Mouse (Mus musculus) CD4-positive, CD25-positive, alpha-beta regulatory T cell, adult 4 months (primary cell): ENCODE data around the gene Mettl9. TPM values are rescaled to one million over a fixed set of nuclear protein-coding genes. Genes with fewer than 3 reads are reported as not detected.
A peak's percentile ranks its signal among the peaks of the same experiment; 100 is the strongest.

Source experiments
- ATAC-seq: one replicate; pipeline ENCODE4 v1.8.0; 2017
- polyA plus RNA-seq, 2 experiments: library from polyadenylated mRNA; unstranded; fragments of 100-300 nt; shearing (Covaris generic); gene quantifications; one replicate each; pipeline ENCODE4 v1.2.1; 2017

Mettl9 gene
- polyA plus RNA-seq, 2 experiments from 2014 or later: 3.6 to 4.6 TPM

GRCm38 (mm10) chr7:121044251-121044650 is 10.0 kb downstream of the Mettl9 start:
- no peak for ATAC-seq

GRCm38 (mm10) chr7:121045671-121046453 is 11.6 kb downstream of the Mettl9 start:
- ATAC-seq: no peak

GRCm38 (mm10) chr7:121047624-121048023 is 13.4 kb downstream of the Mettl9 start:
- no peak for ATAC-seq

GRCm38 (mm10) chr7:121053071-121053470 is 18.8 kb downstream of the Mettl9 start:
- ATAC-seq: no peak

- peak; percentile 72 for ATAC-seq
These were observed 25.4 kb downstream of the Mettl9 start for GRCm38 (mm10) chr7:121059477-121060218.

DNA sequence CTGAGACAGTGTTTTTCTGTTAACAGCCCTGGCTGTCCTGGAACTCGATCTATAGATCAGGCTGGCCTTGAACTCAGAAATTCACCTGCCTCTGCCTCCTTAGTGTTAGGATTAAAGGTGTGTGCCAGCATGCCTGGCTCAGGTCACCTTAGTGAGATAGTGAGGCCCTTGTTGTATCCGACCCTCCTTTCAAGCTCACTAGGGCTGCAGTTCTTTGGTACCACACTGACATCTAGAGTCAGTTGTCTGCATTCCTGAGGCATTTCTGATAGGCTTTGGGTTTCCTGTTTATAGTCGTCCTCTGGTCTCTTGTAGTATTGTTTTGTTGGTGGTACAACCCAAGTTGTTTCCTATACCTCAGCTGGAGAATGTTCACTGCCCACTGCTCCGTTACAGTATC is 30.1 kb downstream of the Mettl9 start:
- peak; percentile 57 for ATAC-seq

- no peak for ATAC-seq
These were observed 37.0 kb downstream of the Mettl9 start for GRCm38 (mm10) chr7:121071276-121071675.

- ATAC-seq: no peak
These were observed 38.3 kb downstream of the Mettl9 start for GRCm38 (mm10) chr7:121072506-121072905.

- ATAC-seq: no peak
These were observed 40.0 kb downstream of the Mettl9 start, which contains the start of gene Igsf6 for GRCm38 (mm10) chr7:121074281-121074680. Gene Igsf6 (minus strand): TSS chr7:121074572.

- no peak for ATAC-seq
These were observed 40.7 kb downstream of the Mettl9 start for GRCm38 (mm10) chr7:121074801-121075400.

GRCm38 (mm10) chr7:121075416-121075815 is 41.2 kb downstream of the Mettl9 start:
- no peak for ATAC-seq

GRCm38 (mm10) chr7:121077311-121077710 is 43.1 kb downstream of the Mettl9 start:
- ATAC-seq: no peak

DNA sequence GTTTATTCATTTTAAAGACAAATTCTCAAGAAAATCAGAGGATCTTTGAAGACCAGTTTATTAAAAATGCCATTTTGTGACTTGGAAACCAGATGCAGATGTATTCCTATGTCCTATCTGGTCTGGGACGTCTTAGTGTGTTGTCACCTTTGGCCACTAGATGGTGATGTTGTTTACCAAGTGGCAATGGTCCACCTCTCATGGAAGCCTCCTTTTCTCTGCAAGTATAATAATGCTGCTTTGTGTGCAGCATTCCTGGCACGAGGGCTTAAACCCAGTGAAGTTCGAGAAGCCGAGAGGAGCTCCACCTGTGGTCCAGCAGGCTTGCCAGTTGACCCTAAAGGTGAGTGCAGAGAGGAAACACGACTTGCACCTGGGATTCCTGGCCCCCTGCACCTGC is 43.6 kb downstream of the Mettl9 start:
- peak; percentile 51 for ATAC-seq

DNA sequence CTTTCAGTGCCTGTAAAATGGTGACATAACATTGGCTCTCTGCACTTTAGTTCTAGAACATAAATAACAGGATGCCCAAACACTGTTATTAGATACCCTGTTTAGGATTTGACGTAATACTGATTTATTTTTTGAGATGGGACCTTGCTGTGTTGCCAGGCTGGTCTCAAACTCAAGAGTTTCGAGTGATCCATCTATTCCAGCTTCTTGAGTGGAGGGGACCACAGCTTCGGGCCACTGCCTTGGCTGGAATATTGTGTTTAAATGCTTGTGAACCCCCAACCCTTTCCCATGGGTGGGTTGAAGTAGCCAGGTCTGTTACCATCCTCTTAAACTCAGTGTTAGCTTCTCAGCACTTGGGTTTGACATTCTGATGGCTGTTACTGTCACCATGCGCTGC is 47.1 kb downstream of the Mettl9 start, which contains the start of gene Otoa:
Gene Otoa, plus strand, starts transcription at position 301 of the 400 bp plus-strand sequence.
- no peak for ATAC-seq

DNA sequence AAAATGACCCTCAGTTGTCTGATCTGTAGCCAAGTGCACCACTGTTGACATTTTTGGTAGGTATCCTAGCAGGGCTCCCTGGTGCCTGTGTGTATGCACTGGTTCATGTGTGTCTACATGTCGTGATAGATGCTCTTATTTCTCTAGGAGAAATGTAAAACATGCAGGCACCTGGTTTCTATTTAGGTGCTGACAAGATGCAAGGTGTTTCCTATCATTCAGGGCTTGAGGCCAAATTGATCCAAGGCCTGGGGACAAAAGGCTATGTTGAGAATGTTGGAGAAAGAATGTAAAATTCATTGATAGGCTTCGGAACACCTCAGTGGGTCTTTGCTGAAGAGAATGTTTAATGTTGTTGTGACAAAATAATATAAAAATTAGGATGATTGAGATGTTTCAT is 47.6 kb downstream of the Mettl9 start:
- no peak for ATAC-seq

DNA sequence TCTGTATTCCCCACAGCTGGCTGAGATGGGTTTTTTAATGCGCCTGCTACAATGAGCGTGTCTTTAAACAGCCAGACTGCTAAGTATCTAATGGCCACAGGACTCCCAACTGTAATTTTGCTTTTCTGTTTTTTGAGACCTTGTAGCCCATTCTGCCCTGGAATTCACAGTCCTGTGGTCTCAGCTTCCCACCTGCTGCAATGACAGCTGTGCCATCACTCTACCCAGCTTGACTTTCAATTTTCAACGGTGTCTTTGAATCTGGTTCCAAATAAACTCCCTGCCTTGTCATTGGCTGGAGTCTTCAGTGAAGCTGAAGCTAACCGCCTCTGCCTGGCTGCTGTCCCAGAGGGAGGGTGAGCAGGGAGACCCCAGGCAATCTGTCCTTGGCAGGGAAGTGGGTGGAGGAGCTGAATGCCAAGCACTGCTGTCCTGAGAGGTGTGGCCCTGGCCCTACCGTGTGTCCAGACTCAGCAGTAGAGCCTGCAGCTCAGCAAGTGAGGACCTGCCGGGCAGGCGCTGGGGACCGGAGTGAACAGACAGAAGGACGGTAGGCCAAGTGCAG is 48.8 kb downstream of the Mettl9 start:
- ATAC-seq: no peak

DNA sequence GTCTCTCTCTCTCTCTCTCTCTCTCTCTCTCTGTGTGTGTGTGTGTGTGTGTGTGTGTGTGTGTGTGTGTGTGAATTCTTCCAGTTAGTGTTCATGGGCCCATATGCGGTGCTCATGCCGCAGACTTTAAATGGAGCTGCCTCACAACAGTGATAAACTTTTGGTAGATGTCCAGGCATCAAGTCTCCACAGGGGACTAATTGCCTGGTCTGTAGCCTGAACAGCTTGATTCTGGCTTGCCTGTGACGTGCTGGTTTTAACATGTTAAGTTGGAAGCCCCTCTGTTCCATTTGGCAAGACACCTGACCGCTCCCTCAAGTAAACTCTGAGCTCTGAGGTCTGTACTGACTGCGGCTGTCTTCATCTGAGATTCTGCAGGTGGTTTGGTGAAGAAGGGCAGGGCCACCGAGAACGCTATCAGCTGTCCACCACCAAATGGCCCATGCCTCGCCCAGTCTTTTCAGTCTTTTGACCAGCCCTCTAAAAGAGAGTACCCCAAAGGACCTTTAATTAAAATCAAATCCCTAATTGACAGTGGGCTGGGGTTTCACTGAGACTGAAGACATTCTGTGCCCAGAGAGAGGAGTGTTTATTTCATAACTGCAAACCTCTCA is 50.7 kb downstream of the Mettl9 start:
- no peak for ATAC-seq

- no peak for ATAC-seq
These were observed 51.3 kb downstream of the Mettl9 start for GRCm38 (mm10) chr7:121085500-121085899.

GRCm38 (mm10) chr7:121088745-121089144 is 54.5 kb downstream of the Mettl9 start:
- no peak for ATAC-seq

DNA sequence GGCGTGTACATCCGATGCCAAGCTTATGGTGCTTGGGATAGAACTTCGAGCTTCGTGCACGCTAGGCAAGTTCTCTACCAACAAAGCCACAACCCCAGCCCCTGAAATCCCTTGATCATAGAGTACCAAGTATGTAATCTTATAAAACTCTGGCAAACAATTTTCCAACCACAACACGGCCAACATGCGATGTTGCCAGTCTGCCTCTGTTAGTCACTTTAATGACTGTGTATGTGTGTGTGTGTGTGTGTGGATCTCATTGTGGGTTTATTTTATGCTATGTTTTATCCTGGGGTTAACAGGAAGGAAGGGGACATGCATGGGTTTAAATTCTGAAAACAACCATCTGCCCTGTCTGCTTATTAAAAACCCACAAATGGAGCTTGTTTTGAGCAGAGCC is 56.5 kb downstream of the Mettl9 start:
- ATAC-seq: no peak

GRCm38 (mm10) chr7:121093026-121093425 is 58.8 kb downstream of the Mettl9 start:
- ATAC-seq: no peak

- no peak for ATAC-seq
These were observed 64.6 kb downstream of the Mettl9 start for GRCm38 (mm10) chr7:121098614-121099389.
